Mouse (Mus musculus) pancreas, adult 10 weeks (tissue): ENCODE data around the gene Nfkbia. TPM values are rescaled to one million over a fixed set of nuclear protein-coding genes. Genes with fewer than 3 reads are reported as not detected.

ENCODE experiments used
- polyA plus RNA-seq: library from polyadenylated mRNA; stranded (reverse); fragments of 350-450 nt; fragmentation: Illumina TruSeq; extraction: RNeasy Lipid Tissue Mini Kit (QIAGEN cat#74804); gene quantifications from one replicate; pipeline ENCODE4 v1.2.3, GENCODE M21; 2015; ENCODE audit warnings: low read depth, low replicate concordance; ENCODE audit not compliant: insufficient read depth

Gene Nfkbia
- polyA plus RNA-seq, result 18.7 TPM

DNA sequence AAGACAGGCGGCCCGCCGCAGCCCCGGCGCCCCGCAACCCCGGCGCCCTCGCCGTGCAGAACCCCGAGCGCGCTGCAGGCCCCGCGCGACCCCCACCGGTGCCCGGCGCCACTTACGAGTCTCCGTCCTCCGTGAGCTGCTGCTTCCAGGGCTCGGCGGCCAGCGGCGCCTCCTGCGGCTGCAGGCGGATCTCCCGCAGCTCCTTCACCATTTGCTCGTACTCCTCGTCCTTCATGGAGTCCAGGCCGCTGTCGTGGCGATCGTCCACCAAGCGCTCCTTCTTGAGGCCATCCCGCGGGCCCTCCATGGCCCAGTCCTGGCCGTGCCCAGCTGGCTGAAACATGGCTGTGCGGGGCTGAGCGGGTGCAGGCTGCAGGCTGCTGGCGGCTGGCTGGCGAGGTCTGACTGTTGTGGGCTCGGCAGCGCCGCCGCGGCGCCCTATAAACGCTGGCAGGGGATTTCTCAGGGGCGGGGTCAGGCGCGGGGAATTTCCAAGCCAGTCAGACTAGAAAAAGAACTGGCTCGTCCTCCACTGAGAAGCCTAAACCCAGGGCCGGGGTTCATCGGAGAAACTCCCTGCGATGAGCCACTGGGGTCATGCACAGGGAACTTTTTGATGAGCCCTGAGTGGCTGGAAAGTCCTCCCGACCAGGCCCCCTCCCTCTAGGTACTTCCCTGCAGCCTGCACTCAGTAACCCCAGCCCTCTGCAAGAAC lies at the start of gene Nfkbia:
Nfkbia (minus strand) TSS at position 464 of the 715 bp plus-strand sequence.

Other genes with a start within 250 kb of the Nfkbia start
- 2.3 TPM for gene 1110008L16Rik, start 193.1 kb downstream of the Nfkbia start, polyA plus RNA-seq
- gene Ppp2r3c, start 189.6 kb downstream of the Nfkbia start, polyA plus RNA-seq, result 2.7 TPM
- 33.9 TPM for gene Psma6, start 108.4 kb downstream of the Nfkbia start, polyA plus RNA-seq
- not detected for gene Aldoart2, start 72.6 kb upstream of the Nfkbia start, polyA plus RNA-seq
- not detected for gene Insm2, start 106.8 kb upstream of the Nfkbia start, polyA plus RNA-seq